Mouse (Mus musculus) brain, embryonic 14.5 days (tissue): ENCODE measurements around the gene Krtap5-1.

Source experiments
- CTCF ChIP-seq: fragments of 200-500 bp; IDR thresholded peaks from 2 replicates; pipeline ENCODE4 v1.5.1; 2012; ENCODE audit warnings: inconsistent platforms, mild to moderate bottlenecking, moderate library complexity, borderline replicate concordance; ENCODE audit not compliant: insufficient read depth, insufficient read length; ENCODE audit errors: extremely low read depth
- POLR2A ChIP-seq: fragments of 200-500 bp; IDR thresholded peaks from 2 replicates; pipeline ENCODE4 v1.6.1; 2012; ENCODE audit warnings: mild to moderate bottlenecking, inconsistent platforms, borderline replicate concordance; ENCODE audit not compliant: poor library complexity, insufficient read depth, insufficient read length, severe bottlenecking; ENCODE audit errors: extremely low read depth

DNA sequence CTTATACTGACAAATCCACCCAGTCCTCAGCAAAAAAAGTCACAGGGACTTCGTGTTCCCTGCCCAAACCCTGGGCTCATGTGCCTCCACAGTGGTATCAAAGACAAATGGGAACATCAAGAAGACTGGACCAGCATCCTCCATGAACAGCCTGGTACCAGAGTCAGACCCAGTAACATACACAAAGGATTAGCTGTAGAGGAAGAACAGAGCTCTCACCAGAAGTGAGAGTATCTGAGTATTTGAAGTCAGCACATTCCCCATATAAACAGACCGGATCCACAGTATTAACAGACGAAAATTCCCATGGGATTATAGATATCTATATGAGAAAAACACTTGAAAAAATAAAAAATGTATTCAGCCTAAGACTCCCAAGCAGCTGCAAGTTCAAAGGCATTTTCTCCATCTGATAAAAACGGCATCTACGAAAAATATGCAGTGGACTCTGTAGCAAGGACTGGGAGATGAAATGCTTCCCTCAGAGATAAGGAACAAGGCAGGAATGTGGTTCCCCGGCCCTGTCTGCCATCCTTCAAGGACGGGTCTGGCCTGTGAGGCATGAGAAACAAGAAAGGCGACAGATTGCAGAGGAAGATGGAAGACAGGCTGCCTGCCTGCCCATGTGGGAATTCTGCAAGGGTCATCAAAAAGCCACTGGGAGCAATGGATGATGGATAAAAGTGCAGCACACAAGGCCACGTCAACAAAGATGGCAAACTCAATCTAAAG, 30.0 kb upstream of the Krtap5-1 start:
- TF ChIP-seq CTCF: no peak
- TF ChIP-seq POLR2A: no peak
